Mouse (Mus musculus): ENCODE measurements at regions not wholly inside any gene's neighbourhood (a gene's known extent, or its start where the extent isn't known, plus 50 kb on each side); places are given as distances from the start of the nearest gene placed in this dataset.

GRCm38 (mm10) chr1:133487171-133487901 lies 63.2 kb upstream of the Sox13 start:
- TF ChIP-seq CTCF (IDR thresholded peaks at IDR 0.05; ENCODE audit: low read depth, low read length) (no peak), POLR2A (IDR thresholded peaks at IDR 0.05; ENCODE audit: extremely low read depth, insufficient read depth, low read length) (no peak)
